Mouse (Mus musculus): ENCODE results near the gene Trappc5. TPM values are rescaled to one million over a fixed set of nuclear protein-coding genes. Genes with fewer than 3 reads are reported as not detected.

Gene Trappc5
- polyA plus RNA-seq, 1 experiment from 2014 or later: 30.5 TPM

GRCm38 (mm10) chr8:3710312-3710711 lies 34.2 kb downstream of the Trappc5 start:
- no peak overlapping the region for H3K9ac ChIP-seq
- H3K4me1 ChIP-seq (replicated peaks): no peaks in the 10 kb centered on the region
- H3K4me2 ChIP-seq: no peak overlapping the region
- WGBS: 77% methylated on average over 3 of the region's 3 CpGs
- H3K27ac ChIP-seq: no peak overlapping the region
- no peaks in the 10 kb centered on the region for H3K9me3 ChIP-seq (replicated peaks)
- no peaks in the 10 kb centered on the region for H3K36me3 ChIP-seq
- H3K4me3 ChIP-seq: no peak overlapping the region
- no peaks in the 10 kb centered on the region for H3K27me3 ChIP-seq
- no peak for ATAC-seq (replicated peaks; ENCODE audit: insufficient number of reproducible peaks, insufficient read depth, low FRiP score, low read depth)

GRCm38 (mm10) chr8:3711646-3712045 lies 35.5 kb downstream of the Trappc5 start:
- no peak for ATAC-seq (replicated peaks; ENCODE audit: insufficient number of reproducible peaks, insufficient read depth, low FRiP score, low read depth)
- H3K4me2 ChIP-seq: no peak overlapping the region

DNA sequence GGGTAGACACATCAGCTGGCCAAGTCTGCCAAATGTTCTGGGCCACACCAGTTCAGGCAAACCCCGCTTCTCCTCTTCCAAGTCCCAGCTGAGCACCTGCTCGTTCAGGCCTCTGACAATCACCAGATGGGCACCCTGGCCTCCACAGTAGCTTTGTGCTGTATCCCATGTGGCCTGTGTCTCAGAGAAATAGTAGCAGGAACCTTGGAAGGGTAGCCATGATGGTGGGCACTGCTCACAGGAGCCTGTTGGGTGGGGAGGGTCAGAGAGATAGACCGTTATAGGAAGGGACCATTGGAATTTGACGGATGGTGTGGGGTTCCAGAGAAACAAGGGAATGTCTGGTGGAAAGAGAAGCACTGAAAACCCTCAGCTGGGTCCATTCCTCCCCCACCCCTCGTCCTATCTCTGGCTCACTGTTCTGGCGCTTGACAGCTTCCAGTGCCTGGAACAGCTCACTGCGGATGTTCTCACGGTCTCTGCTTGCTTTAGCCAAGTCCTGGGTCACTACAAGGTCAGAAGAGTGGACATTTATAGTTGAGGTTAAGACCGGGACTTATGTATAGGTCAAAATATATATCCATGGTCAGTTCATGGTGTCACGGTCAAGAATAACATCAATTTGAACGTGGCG lies 41.3 kb downstream of the Trappc5 start:
- no peak overlapping the region for H3K4me3 ChIP-seq
- no peak overlapping the region for H3K9ac ChIP-seq
- no peaks in the 10 kb centered on the region for H3K9me3 ChIP-seq (replicated peaks)
- H3K4me1 ChIP-seq (replicated peaks): 0 out of 2 replicates have a peak, but pooled peaks cover 6% of the 10 kb centered on the region
- peak overlapping the region; percentile 37; the same call in 1 of the 2 replicates for H3K27ac ChIP-seq
- no peaks in the 10 kb centered on the region for H3K36me3 ChIP-seq
- ATAC-seq (replicated peaks; ENCODE audit: insufficient number of reproducible peaks, insufficient read depth, low FRiP score, low read depth): no peak
- H3K4me2 ChIP-seq: no peak overlapping the region
- 49% methylated on average over 12 of the region's 12 CpGs for WGBS
- H3K27me3 ChIP-seq: no peaks in the 10 kb centered on the region

More at GRCm38 (mm10) chr8:3711646-3712045, 35.5 kb downstream of the Trappc5 start:
- H3K27ac ChIP-seq: 0 out of 2 replicates have a peak overlapping the region, but pooled peaks have one; percentile 60
- no peaks in the 10 kb centered on the region for H3K27me3 ChIP-seq
- H3K9me3 ChIP-seq (replicated peaks): no peaks in the 10 kb centered on the region
- no peaks in the 10 kb centered on the region for H3K36me3 ChIP-seq
- H3K4me1 ChIP-seq (replicated peaks): no peaks in the 10 kb centered on the region
- WGBS: 40% methylated on average over 2 of the region's 2 CpGs
- no peak overlapping the region for H3K4me3 ChIP-seq
- H3K9ac ChIP-seq: no peak overlapping the region

DNA sequence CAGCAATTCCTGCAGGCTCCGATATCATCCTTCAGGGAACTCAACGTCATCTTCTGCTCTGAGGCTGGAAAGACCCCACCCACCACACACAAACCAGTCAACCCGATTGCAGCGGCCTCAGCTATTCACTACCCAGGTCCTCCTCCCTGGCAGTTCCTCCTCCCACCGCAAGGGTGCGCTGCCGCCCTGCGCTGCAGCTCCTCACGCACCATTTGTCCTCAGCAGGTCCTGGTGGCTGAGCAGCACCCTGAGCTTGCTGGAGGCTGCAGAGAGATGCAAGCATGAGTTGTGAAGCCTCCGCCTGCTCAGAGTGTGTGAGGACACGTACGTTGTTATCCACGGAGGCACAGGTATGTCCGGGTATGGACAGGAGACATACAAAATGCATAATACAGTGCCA lies 42.5 kb downstream of the Trappc5 start:
- no peaks in the 10 kb centered on the region for H3K9me3 ChIP-seq (replicated peaks)
- H3K27ac ChIP-seq: no peak overlapping the region
- H3K9ac ChIP-seq: no peak overlapping the region
- WGBS: 13% methylated on average over 14 of the region's 14 CpGs
- H3K27me3 ChIP-seq: no peaks in the 10 kb centered on the region
- H3K4me2 ChIP-seq: no peak overlapping the region
- no peak for ATAC-seq (replicated peaks; ENCODE audit: insufficient number of reproducible peaks, insufficient read depth, low FRiP score, low read depth)
- no peaks in the 10 kb centered on the region for H3K36me3 ChIP-seq
- 0 out of 2 replicates have a peak, but pooled peaks cover 6% of the 10 kb centered on the region for H3K4me1 ChIP-seq (replicated peaks)
- no peak overlapping the region for H3K4me3 ChIP-seq

DNA sequence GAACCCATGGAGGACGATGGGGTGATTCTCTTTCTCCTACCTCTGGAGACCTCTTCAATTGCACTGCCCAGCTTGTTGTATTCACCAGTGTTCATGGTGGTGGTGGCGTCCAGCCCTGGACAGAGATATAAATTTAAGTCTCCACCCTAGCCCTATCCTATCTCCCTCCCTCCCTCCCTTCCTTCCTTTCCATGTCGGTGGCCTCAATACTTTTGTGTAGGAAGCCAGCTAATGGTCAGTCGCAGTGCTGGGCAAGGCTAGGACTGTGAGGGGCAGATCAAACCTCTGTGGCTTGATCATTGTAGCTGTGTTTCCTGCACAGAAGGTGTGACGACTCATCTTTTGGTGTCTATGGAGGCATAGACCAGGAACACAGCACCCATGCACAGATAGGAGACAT lies 44.5 kb downstream of the Trappc5 start, which contains the start of gene Clec4g:
Gene Clec4g, minus strand, starts transcription at position 101 of the 400 bp plus-strand sequence.
- no peak for ATAC-seq (replicated peaks; ENCODE audit: insufficient number of reproducible peaks, insufficient read depth, low FRiP score, low read depth)
- WGBS: 62% methylated on average over 5 of the region's 5 CpGs
- Histone ChIP-seq H3K9ac (no peak within 1 kb of the TSS), H3K4me2 (no peak within 1 kb of the TSS), H3K27ac (no peak within 1 kb of the TSS), H3K27me3 (no peaks in the 10 kb centered on the region), H3K9me3 (replicated peaks) (no peaks in the 10 kb centered on the region), H3K4me1 (replicated peaks) (0 out of 2 replicates have a peak, but pooled peaks cover 6% of the 10 kb centered on the region), H3K36me3 (no peaks in the 10 kb centered on the region), H3K4me3 (no peak within 1 kb of the TSS)

DNA sequence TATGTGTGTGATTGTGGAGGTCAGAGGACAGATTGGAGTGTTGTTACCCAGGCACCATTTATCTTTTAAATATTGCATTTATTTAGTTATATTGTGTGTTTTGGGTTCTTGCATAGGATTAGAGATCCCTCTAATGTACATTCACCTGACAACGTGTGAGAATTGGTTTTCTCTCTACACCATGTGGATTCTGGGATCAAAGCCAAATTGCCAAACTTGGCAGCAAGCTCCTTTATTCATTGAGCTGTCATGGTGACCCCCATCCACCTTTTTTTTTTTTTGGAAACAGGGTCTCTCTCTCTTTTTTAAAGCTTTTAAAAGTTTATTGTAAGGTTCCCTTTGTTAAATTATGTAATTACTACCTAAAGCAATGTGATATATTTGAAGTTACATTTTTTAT lies 44.9 kb downstream of the Trappc5 start:
- Histone ChIP-seq H3K27ac (no peak overlapping the region), H3K9ac (no peak overlapping the region), H3K9me3 (replicated peaks) (no peaks in the 10 kb centered on the region), H3K36me3 (no peaks in the 10 kb centered on the region), H3K27me3 (no peaks in the 10 kb centered on the region), H3K4me3 (no peak overlapping the region), H3K4me2 (no peak overlapping the region), H3K4me1 (replicated peaks) (0 out of 2 replicates have a peak, but pooled peaks cover 6% of the 10 kb centered on the region)
- 15% methylated on average over 1 of the region's 1 CpGs for WGBS
- ATAC-seq (replicated peaks; ENCODE audit: insufficient number of reproducible peaks, insufficient read depth, low FRiP score, low read depth): no peak

Other genes with a start within 250 kb of the Trappc5 start
- 5.2 and 5.8 TPM in 2 replicates for gene Pex11g, start 208.6 kb upstream of the Trappc5 start, polyA plus RNA-seq (2015; fragmentation: Nextera tagmentation; extraction: Ambion mirVana)
- gene Tex45, start 205.4 kb upstream of the Trappc5 start, polyA plus RNA-seq (2015; fragmentation: Nextera tagmentation; extraction: Ambion mirVana): not detected in 2 replicates
- 26.4 and 34.9 TPM in 2 replicates for gene Zfp358, start 183.2 kb upstream of the Trappc5 start, polyA plus RNA-seq (2015; fragmentation: Nextera tagmentation; extraction: Ambion mirVana)
- 42.3 and 54.2 TPM in 2 replicates for gene Mcoln1, start 175.8 kb upstream of the Trappc5 start, polyA plus RNA-seq (2015; fragmentation: Nextera tagmentation; extraction: Ambion mirVana)
- gene Pnpla6, start 160.9 kb upstream of the Trappc5 start, polyA plus RNA-seq (2015; fragmentation: Nextera tagmentation; extraction: Ambion mirVana): 14.2 and 18.6 TPM in 2 replicates
- gene C330021F23Rik, start 108.3 kb upstream of the Trappc5 start, polyA plus RNA-seq (2015; fragmentation: Nextera tagmentation; extraction: Ambion mirVana): 4.8 and 5.4 TPM in 2 replicates
- gene Camsap3, start 89.0 kb upstream of the Trappc5 start, polyA plus RNA-seq (2015; fragmentation: Nextera tagmentation; extraction: Ambion mirVana): 1.3 and 3.0 TPM in 2 replicates
- 27.0 and 36.3 TPM in 2 replicates for gene Xab2, start 55.0 kb upstream of the Trappc5 start, polyA plus RNA-seq (2015; fragmentation: Nextera tagmentation; extraction: Ambion mirVana)
- 72.7 and 104 TPM in 2 replicates for gene Pet100, start 54.8 kb upstream of the Trappc5 start, polyA plus RNA-seq (2015; fragmentation: Nextera tagmentation; extraction: Ambion mirVana)
- gene Pcp2, start 50.8 kb upstream of the Trappc5 start, polyA plus RNA-seq (2015; fragmentation: Nextera tagmentation; extraction: Ambion mirVana): 0.33 TPM in 1 of 2 replicates, not detected in the other
- gene Stxbp2, start 45.3 kb upstream of the Trappc5 start, polyA plus RNA-seq (2015; fragmentation: Nextera tagmentation; extraction: Ambion mirVana): 35.1 and 55.6 TPM in 2 replicates
- 0.16 TPM in 1 of 2 replicates, not detected in the other for gene Retn, start 20.5 kb upstream of the Trappc5 start, polyA plus RNA-seq (2015; fragmentation: Nextera tagmentation; extraction: Ambion mirVana)
- 0.29 and 0.51 TPM in 2 replicates for gene Mcemp1, start 10.5 kb upstream of the Trappc5 start, polyA plus RNA-seq (2015; fragmentation: Nextera tagmentation; extraction: Ambion mirVana)
- gene Fcor, start 3.9 kb upstream of the Trappc5 start, polyA plus RNA-seq (2015; fragmentation: Nextera tagmentation; extraction: Ambion mirVana): 5.7 and 6.6 TPM in 2 replicates
- gene Fcer2a, start 17.9 kb downstream of the Trappc5 start, polyA plus RNA-seq (2015; fragmentation: Nextera tagmentation; extraction: Ambion mirVana): 0.14 TPM in 1 of 2 replicates, not detected in the other
- gene Clec4g, start 44.4 kb downstream of the Trappc5 start, polyA plus RNA-seq (2015; fragmentation: Nextera tagmentation; extraction: Ambion mirVana): 3.2 and 3.6 TPM in 2 replicates
- gene Cd209a, start 72.7 kb downstream of the Trappc5 start, polyA plus RNA-seq (2015; fragmentation: Nextera tagmentation; extraction: Ambion mirVana): 0.11 and 0.34 TPM in 2 replicates
- not detected in 2 replicates for gene Cd209e, start 178.0 kb downstream of the Trappc5 start, polyA plus RNA-seq (2015; fragmentation: Nextera tagmentation; extraction: Ambion mirVana)
- gene Cd209d, start 202.3 kb downstream of the Trappc5 start, polyA plus RNA-seq (2015; fragmentation: Nextera tagmentation; extraction: Ambion mirVana): not detected in 2 replicates

Data from heart, embryonic 15.5 days (tissue).